Mouse (Mus musculus): ENCODE results near the gene Cdc42ep1.

GRCm38 (mm10) chr15:78840241-78840640 lies 2.2 kb upstream of the Cdc42ep1 start:
- TF ChIP-seq POLR2A (IDR thresholded peaks at IDR 0.05; ENCODE audit: control insufficient read depth in 1 of 2, insufficient read depth in 1 of 2, low read depth in 1 of 2, low read length in 2 of 2, poor library complexity in 1 of 2) (no peak), CTCF (IDR thresholded peaks at IDR 0.05 in 2 of 3, conservative IDR thresholded peaks at IDR 0.05 in 1 of 3; ENCODE audit: control insufficient read depth in 1 of 3, insufficient read depth in 1 of 3, low read depth in 2 of 3, low read length in 3 of 3, poor library complexity in 1 of 3, severe bottlenecking in 1 of 3) (no peak), MAX (IDR thresholded peaks at IDR 0.05; ENCODE audit: low read length) (no peak), BHLHE40 (IDR thresholded peaks at IDR 0.05; ENCODE audit: borderline replicate concordance, low read depth, low read length) (no peak), USF1 (IDR thresholded peaks at IDR 0.05; ENCODE audit: low read depth, low read length) (no peak), NRF1 (IDR thresholded peaks at IDR 0.05; ENCODE audit: insufficient read depth, low read depth, low read length, poor library complexity, severe bottlenecking) (no peak), MAZ (IDR thresholded peaks at IDR 0.05; ENCODE audit: low read depth, low read length) (no peak), ZC3H11A (IDR thresholded peaks at IDR 0.05; ENCODE audit: low read depth, low read length) (no peak), MXI1 (IDR thresholded peaks at IDR 0.05; ENCODE audit: low read depth, low read length) (no peak), ELF1 (IDR thresholded peaks at IDR 0.05; ENCODE audit: low read depth, low read length) (no peak)

Measured in MEL (cell line).